Mouse (Mus musculus): ENCODE results near the gene Nlrp9b. TPM values are rescaled to one million over a fixed set of nuclear protein-coding genes. Genes with fewer than 3 reads are reported as not detected.

Gene Nlrp9b
- polyA plus RNA-seq, 1 experiment: not detected

DNA sequence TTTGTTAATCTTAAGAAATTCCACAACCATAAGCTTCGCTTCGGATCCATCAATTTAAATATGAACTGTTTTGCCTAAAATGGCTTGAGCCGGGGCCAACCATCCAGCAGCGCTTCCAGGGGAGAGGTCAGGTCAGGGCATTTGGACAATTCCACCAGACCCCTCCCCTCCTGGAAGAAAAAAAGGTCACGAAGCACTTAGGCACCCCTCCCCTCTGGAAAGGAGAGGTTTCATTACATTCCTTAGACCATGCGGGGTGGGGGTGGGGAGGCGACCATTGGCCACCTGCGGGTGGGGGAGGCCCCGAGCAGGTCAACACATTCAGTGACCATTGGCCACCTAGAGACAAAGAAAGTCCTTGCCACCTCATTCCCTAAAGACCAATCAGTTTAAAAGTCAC is 38.2 kb upstream of the Nlrp9b start:
- DNase-seq: no peak
- Histone ChIP-seq H3K4me3 (replicated peaks; ENCODE audit: insufficient read depth, low read depth, low read length) (no peak overlapping the region), H3K4me1 (ENCODE audit: control insufficient read depth, insufficient read depth, low read length) (no peaks in the 10 kb centered on the region), H3K27ac (ENCODE audit: insufficient read depth, low read length) (no peak overlapping the region), H3K27me3 (ENCODE audit: control insufficient read depth, insufficient read depth, low read length) (no peaks in the 10 kb centered on the region)
- TF ChIP-seq POLR2A (IDR thresholded peaks at IDR 0.05; ENCODE audit: borderline replicate concordance, insufficient read depth, low read length) (no peak), CTCF (IDR thresholded peaks at IDR 0.05; ENCODE audit: borderline replicate concordance, insufficient read depth, low read depth, low read length) (no peak)
- WGBS: 46% methylated on average over 9 of the region's 9 CpGs

- Histone ChIP-seq H3K4me1 (ENCODE audit: control insufficient read depth, insufficient read depth, low read length) (no peaks in the 10 kb centered on the region), H3K27me3 (ENCODE audit: control insufficient read depth, insufficient read depth, low read length) (no peaks in the 10 kb centered on the region), H3K4me3 (replicated peaks; ENCODE audit: insufficient read depth, low read depth, low read length) (no peak overlapping the region), H3K27ac (ENCODE audit: insufficient read depth, low read length) (no peak overlapping the region)
- TF ChIP-seq CTCF (IDR thresholded peaks at IDR 0.05; ENCODE audit: borderline replicate concordance, insufficient read depth, low read depth, low read length) (no peak), POLR2A (IDR thresholded peaks at IDR 0.05; ENCODE audit: borderline replicate concordance, insufficient read depth, low read length) (no peak)
- 84% methylated on average over 4 of the region's 4 CpGs for WGBS
- DNase-seq: no peak
These were observed 35.4 kb upstream of the Nlrp9b start for GRCm38 (mm10) chr7:19955861-19956260.

DNA sequence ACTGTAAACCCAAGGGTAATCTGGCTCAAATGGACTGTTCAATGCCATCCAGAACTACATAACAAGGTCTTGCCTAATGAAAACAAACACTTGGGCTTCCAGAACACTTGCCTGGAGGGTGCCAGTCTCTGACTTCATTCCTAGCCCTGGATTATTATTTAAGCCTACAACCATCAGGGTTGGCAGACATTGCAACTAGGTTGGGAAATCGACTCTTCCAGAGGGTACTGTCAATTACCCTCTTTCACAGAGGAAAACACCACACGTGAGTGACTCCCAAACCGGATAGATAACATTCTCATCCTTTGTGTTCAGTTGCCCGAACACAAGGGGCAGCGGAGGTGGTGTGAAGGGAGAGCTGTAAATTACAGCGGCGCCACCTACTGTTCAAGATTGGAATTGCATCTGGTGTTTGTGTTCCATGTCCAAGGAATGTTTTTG is 34.9 kb upstream of the Nlrp9b start:
- Histone ChIP-seq H3K4me1 (ENCODE audit: control insufficient read depth, insufficient read depth, low read length) (no peaks in the 10 kb centered on the region), H3K4me3 (replicated peaks; ENCODE audit: insufficient read depth, low read depth, low read length) (no peak overlapping the region), H3K27ac (ENCODE audit: insufficient read depth, low read length) (no peak overlapping the region), H3K27me3 (ENCODE audit: control insufficient read depth, insufficient read depth, low read length) (no peaks in the 10 kb centered on the region)
- WGBS: 1% methylated on average over 7 of the region's 7 CpGs
- TF ChIP-seq CTCF (IDR thresholded peaks at IDR 0.05; ENCODE audit: borderline replicate concordance, insufficient read depth, low read depth, low read length): peak; percentile 87
- no peak for TF ChIP-seq POLR2A (IDR thresholded peaks at IDR 0.05; ENCODE audit: borderline replicate concordance, insufficient read depth, low read length)
- DNase-seq: peak; percentile 63 to 83

- no peaks in the 10 kb centered on the region for H3K4me1 ChIP-seq (ENCODE audit: control insufficient read depth, insufficient read depth, low read length)
- TF ChIP-seq CTCF (IDR thresholded peaks at IDR 0.05; ENCODE audit: borderline replicate concordance, insufficient read depth, low read depth, low read length): no peak
- no peak for TF ChIP-seq POLR2A (IDR thresholded peaks at IDR 0.05; ENCODE audit: borderline replicate concordance, insufficient read depth, low read length)
- no peak for DNase-seq
- no peak overlapping the region for H3K27ac ChIP-seq (ENCODE audit: insufficient read depth, low read length)
- no peak overlapping the region for H3K4me3 ChIP-seq (replicated peaks; ENCODE audit: insufficient read depth, low read depth, low read length)
- no peaks in the 10 kb centered on the region for H3K27me3 ChIP-seq (ENCODE audit: control insufficient read depth, insufficient read depth, low read length)
- 43% methylated on average over 1 of the region's 1 CpGs for WGBS
These were observed 28.8 kb upstream of the Nlrp9b start for GRCm38 (mm10) chr7:19962423-19962822.

- 68% methylated on average over 7 of the region's 7 CpGs for WGBS
- Histone ChIP-seq H3K27me3 (ENCODE audit: control insufficient read depth, insufficient read depth, low read length) (no peaks in the 10 kb centered on the region), H3K4me1 (ENCODE audit: control insufficient read depth, insufficient read depth, low read length) (no peaks in the 10 kb centered on the region), H3K27ac (ENCODE audit: insufficient read depth, low read length) (no peak within 1 kb of the TSS), H3K4me3 (replicated peaks; ENCODE audit: insufficient read depth, low read depth, low read length) (no peak within 1 kb of the TSS)
- DNase-seq: no peak
- no peak for TF ChIP-seq CTCF (IDR thresholded peaks at IDR 0.05; ENCODE audit: borderline replicate concordance, insufficient read depth, low read depth, low read length)
- TF ChIP-seq POLR2A (IDR thresholded peaks at IDR 0.05; ENCODE audit: borderline replicate concordance, insufficient read depth, low read length): no peak
These were observed 26.2 kb upstream of the Nlrp9b start, which contains the start of gene Ceacam20 for GRCm38 (mm10) chr7:19964985-19965579. Ceacam20 (plus strand) TSS chr7:19965412.

- H3K4me1 ChIP-seq (ENCODE audit: control insufficient read depth, insufficient read depth, low read length): no peaks in the 10 kb centered on the region
- no peak for DNase-seq
- TF ChIP-seq POLR2A (IDR thresholded peaks at IDR 0.05; ENCODE audit: borderline replicate concordance, insufficient read depth, low read length) (no peak), CTCF (IDR thresholded peaks at IDR 0.05; ENCODE audit: borderline replicate concordance, insufficient read depth, low read depth, low read length) (no peak)
- no peak overlapping the region for H3K27ac ChIP-seq (ENCODE audit: insufficient read depth, low read length)
- no peaks in the 10 kb centered on the region for H3K27me3 ChIP-seq (ENCODE audit: control insufficient read depth, insufficient read depth, low read length)
- no peak overlapping the region for H3K4me3 ChIP-seq (replicated peaks; ENCODE audit: insufficient read depth, low read depth, low read length)
- WGBS: 70% methylated on average over 3 of the region's 3 CpGs
These were observed 22.2 kb upstream of the Nlrp9b start for GRCm38 (mm10) chr7:19969106-19969505.

DNA sequence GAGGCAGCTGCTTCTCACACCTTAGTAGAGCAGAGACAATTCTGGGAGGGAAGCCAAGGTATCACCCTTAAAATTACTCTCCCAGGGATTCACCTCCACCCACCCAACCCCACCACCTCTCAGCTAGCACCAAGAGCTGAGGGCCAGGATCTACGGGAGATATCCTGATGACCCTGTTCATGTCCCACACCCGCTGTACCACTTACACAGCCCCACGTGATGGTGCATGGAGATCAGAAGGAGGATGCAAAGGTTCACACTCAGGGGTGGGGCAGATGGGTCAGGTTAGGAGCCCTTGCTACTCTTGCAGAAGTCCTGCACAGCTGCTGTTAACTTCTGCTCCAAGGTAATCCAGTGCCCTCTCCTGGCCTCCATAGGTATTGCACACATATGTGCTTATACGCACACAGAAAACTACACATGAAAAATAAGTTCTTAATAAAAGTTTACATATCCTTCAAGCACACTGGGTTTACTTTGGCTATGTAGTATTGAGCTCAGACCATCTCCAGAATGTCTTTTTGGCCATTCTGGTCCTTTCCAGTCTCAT is 21.6 kb upstream of the Nlrp9b start:
- no peak overlapping the region for H3K27ac ChIP-seq (ENCODE audit: insufficient read depth, low read length)
- no peak overlapping the region for H3K4me3 ChIP-seq (replicated peaks; ENCODE audit: insufficient read depth, low read depth, low read length)
- H3K27me3 ChIP-seq (ENCODE audit: control insufficient read depth, insufficient read depth, low read length): no peaks in the 10 kb centered on the region
- WGBS: 92% methylated on average over 4 of the region's 4 CpGs
- H3K4me1 ChIP-seq (ENCODE audit: control insufficient read depth, insufficient read depth, low read length): no peaks in the 10 kb centered on the region
- TF ChIP-seq CTCF (IDR thresholded peaks at IDR 0.05; ENCODE audit: borderline replicate concordance, insufficient read depth, low read depth, low read length): no peak
- TF ChIP-seq POLR2A (IDR thresholded peaks at IDR 0.05; ENCODE audit: borderline replicate concordance, insufficient read depth, low read length): no peak
- no peak for DNase-seq

GRCm38 (mm10) chr7:19970196-19970595 is 21.1 kb upstream of the Nlrp9b start:
- 91% methylated on average over 8 of the region's 8 CpGs for WGBS

More at GRCm38 (mm10) chr7:19970196-19970595, 21.1 kb upstream of the Nlrp9b start:
- no peak for DNase-seq
- TF ChIP-seq CTCF (IDR thresholded peaks at IDR 0.05; ENCODE audit: borderline replicate concordance, insufficient read depth, low read depth, low read length) (no peak), POLR2A (IDR thresholded peaks at IDR 0.05; ENCODE audit: borderline replicate concordance, insufficient read depth, low read length) (no peak)
- no peak overlapping the region for H3K27ac ChIP-seq (ENCODE audit: insufficient read depth, low read length)
- H3K27me3 ChIP-seq (ENCODE audit: control insufficient read depth, insufficient read depth, low read length): no peaks in the 10 kb centered on the region
- no peak overlapping the region for H3K4me3 ChIP-seq (replicated peaks; ENCODE audit: insufficient read depth, low read depth, low read length)
- no peaks in the 10 kb centered on the region for H3K4me1 ChIP-seq (ENCODE audit: control insufficient read depth, insufficient read depth, low read length)
